Mouse (Mus musculus) liver, postnatal 0 days (tissue): ENCODE results near the gene Plekhh3. TPM values are rescaled to one million over a fixed set of nuclear protein-coding genes. Genes with fewer than 3 reads are reported as not detected.

Experiments
- ATAC-seq: fragments of 200-750 bp; cut with Nextera tagmentation; 2 replicates; pipeline ENCODE4 v1.8.0; 2017; ENCODE audit warnings: mild to moderate bottlenecking, moderate library complexity
- DNase-seq: peaks from one replicate; pipeline ENCODE4 v3.0.0-alpha.2; 2016
- H3K27ac ChIP-seq: fragments of 300-500 bp; sonication (generic); 2 replicates; pipeline ENCODE4 v1.5.1; 2014; ENCODE audit warnings: antibody characterized with exemption, moderate library complexity, mild to moderate bottlenecking, low read depth
- H3K27me3 ChIP-seq: fragments of 300-500 bp; sonication (generic); 2 replicates; pipeline ENCODE4 v1.6.1; 2014; ENCODE audit warnings: low read length, control low read depth, mixed read lengths; ENCODE audit not compliant: insufficient read depth
- H3K36me3 ChIP-seq: fragments of 300-500 bp; sonication (generic); replicated peaks from 2 replicates; pipeline ENCODE4 v1.6.1; 2014; ENCODE audit warnings: mild to moderate bottlenecking, control low read depth, low read length, moderate library complexity, mixed read lengths; ENCODE audit not compliant: insufficient read depth
- H3K4me1 ChIP-seq: fragments of 300-500 bp; sonication (generic); 2 replicates; pipeline ENCODE4 v1.6.1; 2014; ENCODE audit warnings: antibody characterized with exemption, mild to moderate bottlenecking, control low read depth; ENCODE audit not compliant: insufficient read depth
- H3K4me2 ChIP-seq: fragments of 300-500 bp; sonication (generic); 2 replicates; pipeline ENCODE4 v1.6.1; 2014; ENCODE audit warnings: low read depth, mild to moderate bottlenecking, low read length, moderate library complexity, mixed read lengths
- H3K4me3 ChIP-seq: fragments of 300-500 bp; sonication (generic); 2 replicates; pipeline ENCODE4 v1.5.1; 2014; ENCODE audit warnings: low read depth, low read length
- H3K9ac ChIP-seq: fragments of 300-500 bp; sonication (generic); replicated peaks from 2 replicates; pipeline ENCODE4 v1.6.1; 2014; ENCODE audit warnings: mild to moderate bottlenecking, moderate library complexity
- H3K9me3 ChIP-seq: fragments of 300-500 bp; sonication (generic); 2 replicates; pipeline ENCODE4 v1.6.1; 2016; ENCODE audit warnings: mild to moderate bottlenecking, control low read depth, low read length, mixed read lengths
- CTCF ChIP-seq: sonication (generic); IDR thresholded peaks from 2 replicates; pipeline ENCODE4 v1.5.1; 2016; ENCODE audit warnings: antibody characterized with exemption, low read depth
- EP300 ChIP-seq: IDR thresholded peaks from 2 replicates; pipeline ENCODE4 v1.6.1; 2016; ENCODE audit warnings: antibody characterized with exemption, low read depth, mild to moderate bottlenecking
- WGBS: fragments of 180-500 bp; shearing (Covaris S2); extraction: QIAGEN DNeasy Blood & Tissue Kit; methylation state at CpG from one replicate; pipeline ENCODE4 v1.1.7; 2014; ENCODE audit not compliant: insufficient replicate concordance; 5-methylcytosine and 5-hydroxymethylcytosine counted together
- polyA plus RNA-seq: library from polyadenylated mRNA; unstranded; fragments of >200 nt; fragmentation: Nextera tagmentation; extraction: Ambion mirVana; gene quantifications from 2 replicates; pipeline ENCODE4 v1.2.1, GENCODE M21; 2015

Plekhh3 gene
- polyA plus RNA-seq, 1 experiment from 2014 or later, result 1.6 TPM

GRCm38 (mm10) chr11:101192646-101193045 lies 21.5 kb upstream of the Plekhh3 start:
- no peaks in the 10 kb centered on the region for H3K27me3 ChIP-seq
- peaks cover 20% of the 10 kb centered on the region for H3K36me3 ChIP-seq
- DNase-seq, result no peak
- 89% methylated on average over 6 of the region's 6 CpGs for WGBS
- no peaks in the 10 kb centered on the region for H3K9me3 ChIP-seq
- H3K4me3 ChIP-seq, result no peak overlapping the region
- ATAC-seq, result no peak
- TF ChIP-seq EP300, result no peak
- no peak for TF ChIP-seq CTCF
- H3K9ac ChIP-seq, result no peak overlapping the region
- no peak overlapping the region for H3K27ac ChIP-seq
- H3K4me2 ChIP-seq, result no peak overlapping the region
- H3K4me1 ChIP-seq, result peaks cover 23% of the 10 kb centered on the region

- 92% methylated on average over 4 of the region's 4 CpGs for WGBS
- no peak overlapping the region for H3K4me2 ChIP-seq
- no peaks in the 10 kb centered on the region for H3K27me3 ChIP-seq
- TF ChIP-seq EP300 (no peak), CTCF (no peak)
- peaks cover 19% of the 10 kb centered on the region for H3K36me3 ChIP-seq
- ATAC-seq, result no peak
- no peak overlapping the region for H3K9ac ChIP-seq
- no peak overlapping the region for H3K4me3 ChIP-seq
- no peaks in the 10 kb centered on the region for H3K9me3 ChIP-seq
- DNase-seq, result no peak
- no peak overlapping the region for H3K27ac ChIP-seq
- peaks cover 23% of the 10 kb centered on the region for H3K4me1 ChIP-seq
Measured at GRCm38 (mm10) chr11:101191919-101192470, 20.8 kb upstream of the Plekhh3 start.

- TF ChIP-seq EP300, result no peak
- TF ChIP-seq CTCF, result no peak
- DNase-seq, result no peak
- H3K9me3 ChIP-seq, result no peaks in the 10 kb centered on the region
- H3K27ac ChIP-seq, result peak overlapping the region; percentile 86
- H3K4me2 ChIP-seq, result no peak overlapping the region
- H3K4me1 ChIP-seq, result peaks cover 23% of the 10 kb centered on the region
- H3K27me3 ChIP-seq, result no peaks in the 10 kb centered on the region
- H3K4me3 ChIP-seq, result no peak overlapping the region
- H3K36me3 ChIP-seq, result peaks cover 17% of the 10 kb centered on the region
- ATAC-seq, result no peak
- WGBS, result 65% methylated on average over 17 of the region's 17 CpGs
- no peak overlapping the region; the same call in 1 of the 2 replicates for H3K9ac ChIP-seq
Measured at GRCm38 (mm10) chr11:101190913-101191907, 20.1 kb upstream of the Plekhh3 start.

DNA sequence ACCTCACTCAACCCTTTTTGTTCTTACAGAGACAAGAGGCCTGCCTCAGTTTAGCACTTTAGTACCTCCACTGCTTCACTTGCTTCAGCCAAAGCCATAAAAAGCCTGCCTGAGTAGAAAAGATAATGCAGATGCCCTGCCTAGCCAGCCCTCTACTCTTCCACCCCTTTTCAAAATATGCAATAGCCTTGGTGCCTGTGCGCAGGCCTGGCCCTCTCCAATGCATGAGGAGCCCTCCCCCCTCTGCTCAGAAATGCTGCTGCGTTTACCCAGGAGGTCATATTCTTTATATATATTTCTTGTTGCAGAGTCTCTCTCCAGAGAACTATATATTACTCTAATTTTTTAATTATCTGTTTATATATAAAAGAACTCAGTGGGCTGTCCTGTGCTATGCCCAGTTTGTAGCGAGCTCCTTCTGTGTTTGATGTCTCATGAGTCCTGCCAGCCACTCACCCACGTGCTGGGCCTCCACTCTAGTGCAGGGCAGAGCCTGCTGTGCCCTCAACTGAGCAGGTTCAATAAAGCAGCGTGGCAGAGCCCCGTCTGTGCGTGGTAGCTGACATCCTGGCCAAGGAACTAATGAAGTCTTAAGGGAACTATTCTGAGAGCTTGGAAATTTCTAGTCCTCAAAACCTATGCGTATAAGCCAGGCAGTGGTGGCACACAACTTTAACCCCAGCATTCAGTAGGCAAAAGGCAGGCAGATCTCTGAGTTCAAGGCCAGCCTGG lies 19.2 kb upstream of the Plekhh3 start:
- no peaks in the 10 kb centered on the region for H3K27me3 ChIP-seq
- H3K4me3 ChIP-seq, result no peak overlapping the region
- peak overlapping the region; percentile 86 for H3K27ac ChIP-seq
- TF ChIP-seq EP300 (peak; percentile 63; the same call in 1 of the 2 replicates), CTCF (no peak)
- no peaks in the 10 kb centered on the region for H3K9me3 ChIP-seq
- ATAC-seq, result peak; percentile 81
- 46% methylated on average over 8 of the region's 8 CpGs for WGBS
- peaks cover 14% of the 10 kb centered on the region for H3K36me3 ChIP-seq
- H3K9ac ChIP-seq, result peak overlapping the region; percentile 34; the same call in 1 of the 2 replicates
- no peak for DNase-seq
- peaks cover 23% of the 10 kb centered on the region for H3K4me1 ChIP-seq
- H3K4me2 ChIP-seq, result peak overlapping the region; percentile 44

DNA sequence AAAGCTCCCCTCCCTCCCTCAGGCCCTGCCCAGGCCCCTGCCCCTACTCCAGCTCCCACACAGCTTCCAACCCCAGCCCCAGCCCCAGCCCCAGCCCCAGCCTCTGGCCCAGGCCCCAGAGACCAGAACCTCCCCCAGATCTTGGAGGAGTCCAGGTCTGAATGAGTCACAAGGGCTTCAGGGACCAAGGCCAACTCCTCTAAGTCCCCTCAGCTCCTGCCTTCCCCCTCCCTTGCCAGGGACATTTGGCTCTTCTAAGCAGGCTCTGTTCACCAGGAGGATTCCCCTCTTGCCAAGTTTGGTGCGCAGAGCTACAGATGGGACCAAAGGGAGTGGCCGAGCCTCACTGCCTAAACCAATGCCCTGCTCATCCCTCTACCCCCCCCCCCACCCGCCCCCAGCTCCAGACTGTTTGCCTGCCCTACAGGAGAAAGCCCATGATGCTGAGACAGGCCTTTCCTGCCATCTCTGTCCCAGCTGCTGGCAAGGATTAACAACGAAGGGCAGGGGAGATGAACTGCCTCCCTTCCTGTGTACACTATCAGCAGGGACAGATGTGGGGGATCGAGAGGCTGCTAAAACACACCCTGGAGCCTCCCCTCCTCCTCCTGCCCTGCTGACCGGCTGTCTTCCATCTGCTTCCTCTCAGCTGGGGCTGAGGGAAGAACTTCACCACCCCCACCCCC lies 18.5 kb upstream of the Plekhh3 start:
- WGBS, result 14% methylated on average over 6 of the region's 6 CpGs
- TF ChIP-seq CTCF, result no peak
- TF ChIP-seq EP300, result peak; percentile 89
- H3K9ac ChIP-seq, result peak overlapping the region; percentile 34; the same call in 1 of the 2 replicates
- H3K27me3 ChIP-seq, result no peaks in the 10 kb centered on the region
- H3K4me3 ChIP-seq, result no peak overlapping the region
- H3K9me3 ChIP-seq, result no peaks in the 10 kb centered on the region
- H3K4me1 ChIP-seq, result peaks cover 23% of the 10 kb centered on the region
- DNase-seq (peak; percentile 67), ATAC-seq (peak; percentile 95)
- peaks cover 12% of the 10 kb centered on the region for H3K36me3 ChIP-seq
- H3K4me2 ChIP-seq, result peak overlapping the region; percentile 44
- peak overlapping the region; percentile 86 for H3K27ac ChIP-seq
